Mouse (Mus musculus): Measurements from ENCODE around the gene Gm20388. TPM values are rescaled to one million over a fixed set of nuclear protein-coding genes. Genes with fewer than 3 reads are reported as not detected.

Gm20388 gene
- polyA plus RNA-seq, 1 experiment from 2014 or later = not detected

GRCm38 (mm10) chr8:120463918-120464584 is 553.4 kb downstream of the Gm20388 start:
- no peaks in the 10 kb centered on the region for H3K36me3 ChIP-seq (ENCODE audit: control insufficient read depth, insufficient read depth, low read length)
- no peaks in the 10 kb centered on the region for H3K9me3 ChIP-seq (ENCODE audit: control insufficient read depth, low read length)
- DNase-seq (ENCODE audit: low spot score) = no peak
- no peak overlapping the region for H3K9ac ChIP-seq (ENCODE audit: low read length)
- H3K4me2 ChIP-seq (replicated peaks; ENCODE audit: low read depth) = no peak overlapping the region
- no peaks in the 10 kb centered on the region for H3K27me3 ChIP-seq (ENCODE audit: control insufficient read depth, insufficient read depth, low read length)
- peaks cover 14% of the 10 kb centered on the region for H3K4me1 ChIP-seq (replicated peaks; ENCODE audit: control insufficient read depth, insufficient read depth)
- 88% methylated on average over 5 of the region's 9 CpGs for WGBS
- no peak overlapping the region for H3K27ac ChIP-seq (replicated peaks)
- TF ChIP-seq EP300 (optimal IDR thresholded peaks at IDR 0.05) = no peak
- no peak for TF ChIP-seq CTCF (IDR thresholded peaks at IDR 0.05; ENCODE audit: low read depth)
- no peak overlapping the region for H3K4me3 ChIP-seq (ENCODE audit: low read depth, low read length)
- ATAC-seq (ENCODE audit: low FRiP score, low TSS enrichment) = no peak

- peaks cover 14% of the 10 kb centered on the region for H3K4me1 ChIP-seq (replicated peaks; ENCODE audit: control insufficient read depth, insufficient read depth)
- H3K4me2 ChIP-seq (replicated peaks; ENCODE audit: low read depth) = no peak overlapping the region
- no peaks in the 10 kb centered on the region for H3K36me3 ChIP-seq (ENCODE audit: control insufficient read depth, insufficient read depth, low read length)
- H3K4me3 ChIP-seq (ENCODE audit: low read depth, low read length) = no peak overlapping the region
- H3K9me3 ChIP-seq (ENCODE audit: control insufficient read depth, low read length) = no peaks in the 10 kb centered on the region
- H3K27me3 ChIP-seq (ENCODE audit: control insufficient read depth, insufficient read depth, low read length) = no peaks in the 10 kb centered on the region
- no peak overlapping the region for H3K27ac ChIP-seq (replicated peaks)
- 81% methylated on average over 4 of the region's 4 CpGs for WGBS
- DNase-seq (ENCODE audit: low spot score) (no peak), ATAC-seq (ENCODE audit: low FRiP score, low TSS enrichment) (no peak)
- no peak overlapping the region for H3K9ac ChIP-seq (ENCODE audit: low read length)
- TF ChIP-seq CTCF (IDR thresholded peaks at IDR 0.05; ENCODE audit: low read depth) (no peak), EP300 (optimal IDR thresholded peaks at IDR 0.05) (no peak)
Measured at GRCm38 (mm10) chr8:120464585-120464937, 553.9 kb downstream of the Gm20388 start.

- TF ChIP-seq EP300 (optimal IDR thresholded peaks at IDR 0.05) = no peak
- no peak for TF ChIP-seq CTCF (IDR thresholded peaks at IDR 0.05; ENCODE audit: low read depth)
Measured at GRCm38 (mm10) chr8:120465710-120466109, 555.1 kb downstream of the Gm20388 start.

GRCm38 (mm10) chr8:120466266-120466665 is 555.6 kb downstream of the Gm20388 start:
- Histone ChIP-seq H3K4me3 (ENCODE audit: low read depth, low read length) (no peak overlapping the region), H3K9me3 (ENCODE audit: control insufficient read depth, low read length) (no peaks in the 10 kb centered on the region), H3K27me3 (ENCODE audit: control insufficient read depth, insufficient read depth, low read length) (no peaks in the 10 kb centered on the region), H3K9ac (ENCODE audit: low read length) (no peak overlapping the region), H3K4me2 (replicated peaks; ENCODE audit: low read depth) (no peak overlapping the region), H3K4me1 (replicated peaks; ENCODE audit: control insufficient read depth, insufficient read depth) (peaks cover 5% of the 10 kb centered on the region; the same call in 1 of the 2 replicates), H3K27ac (replicated peaks) (no peak overlapping the region), H3K36me3 (ENCODE audit: control insufficient read depth, insufficient read depth, low read length) (no peaks in the 10 kb centered on the region)
- 79% methylated on average over 10 of the region's 10 CpGs for WGBS
- TF ChIP-seq EP300 (optimal IDR thresholded peaks at IDR 0.05) (no peak), CTCF (IDR thresholded peaks at IDR 0.05; ENCODE audit: low read depth) (no peak)
- ATAC-seq (ENCODE audit: low FRiP score, low TSS enrichment) (no peak), DNase-seq (ENCODE audit: low spot score) (no peak)

More at GRCm38 (mm10) chr8:120465710-120466109, 555.1 kb downstream of the Gm20388 start:
- Histone ChIP-seq H3K9me3 (ENCODE audit: control insufficient read depth, low read length) (no peaks in the 10 kb centered on the region), H3K4me3 (ENCODE audit: low read depth, low read length) (no peak overlapping the region), H3K4me2 (replicated peaks; ENCODE audit: low read depth) (no peak overlapping the region), H3K27me3 (ENCODE audit: control insufficient read depth, insufficient read depth, low read length) (no peaks in the 10 kb centered on the region), H3K9ac (ENCODE audit: low read length) (no peak overlapping the region), H3K27ac (replicated peaks) (no peak overlapping the region), H3K4me1 (replicated peaks; ENCODE audit: control insufficient read depth, insufficient read depth) (peaks cover 6% of the 10 kb centered on the region; the same call in 1 of the 2 replicates), H3K36me3 (ENCODE audit: control insufficient read depth, insufficient read depth, low read length) (no peaks in the 10 kb centered on the region)
- peak; percentile 52 for DNase-seq (ENCODE audit: low spot score)
- 30% methylated on average over 8 of the region's 8 CpGs for WGBS
- ATAC-seq (ENCODE audit: low FRiP score, low TSS enrichment) = no peak; the same call in 1 of the 2 replicates

GRCm38 (mm10) chr8:120467598-120467997 is 557.0 kb downstream of the Gm20388 start:
- no peak overlapping the region for H3K4me2 ChIP-seq (replicated peaks; ENCODE audit: low read depth)
- H3K27me3 ChIP-seq (ENCODE audit: control insufficient read depth, insufficient read depth, low read length) = no peaks in the 10 kb centered on the region
- no peaks in the 10 kb centered on the region for H3K36me3 ChIP-seq (ENCODE audit: control insufficient read depth, insufficient read depth, low read length)
- WGBS = 80% methylated on average over 7 of the region's 7 CpGs
- H3K9me3 ChIP-seq (ENCODE audit: control insufficient read depth, low read length) = no peaks in the 10 kb centered on the region
- no peak for ATAC-seq (ENCODE audit: low FRiP score, low TSS enrichment)
- DNase-seq (ENCODE audit: low spot score) = no peak
- no peak overlapping the region for H3K27ac ChIP-seq (replicated peaks)
- H3K4me1 ChIP-seq (replicated peaks; ENCODE audit: control insufficient read depth, insufficient read depth) = peaks cover 5% of the 10 kb centered on the region; the same call in 1 of the 2 replicates
- TF ChIP-seq CTCF (IDR thresholded peaks at IDR 0.05; ENCODE audit: low read depth) = no peak
- no peak for TF ChIP-seq EP300 (optimal IDR thresholded peaks at IDR 0.05)
- no peak overlapping the region for H3K4me3 ChIP-seq (ENCODE audit: low read depth, low read length)
- H3K9ac ChIP-seq (ENCODE audit: low read length) = no peak overlapping the region

- Histone ChIP-seq H3K4me2 (replicated peaks; ENCODE audit: low read depth) (no peak overlapping the region), H3K4me3 (ENCODE audit: low read depth, low read length) (no peak overlapping the region), H3K27ac (replicated peaks) (no peak overlapping the region), H3K9me3 (ENCODE audit: control insufficient read depth, low read length) (no peaks in the 10 kb centered on the region), H3K9ac (ENCODE audit: low read length) (no peak overlapping the region), H3K36me3 (ENCODE audit: control insufficient read depth, insufficient read depth, low read length) (no peaks in the 10 kb centered on the region), H3K4me1 (replicated peaks; ENCODE audit: control insufficient read depth, insufficient read depth) (peaks cover 5% of the 10 kb centered on the region; the same call in 1 of the 2 replicates), H3K27me3 (ENCODE audit: control insufficient read depth, insufficient read depth, low read length) (no peaks in the 10 kb centered on the region)
- 78% methylated on average over 12 of the region's 12 CpGs for WGBS
- DNase-seq (ENCODE audit: low spot score) (no peak), ATAC-seq (ENCODE audit: low FRiP score, low TSS enrichment) (no peak)
- TF ChIP-seq CTCF (IDR thresholded peaks at IDR 0.05; ENCODE audit: low read depth) (no peak), EP300 (optimal IDR thresholded peaks at IDR 0.05) (no peak)
Measured at GRCm38 (mm10) chr8:120470170-120470569, 559.5 kb downstream of the Gm20388 start.
